Mouse (Mus musculus): ENCODE results near the gene Ninj2. TPM values are rescaled to one million over a fixed set of nuclear protein-coding genes. Genes with fewer than 3 reads are reported as not detected.

The Ninj2 gene
- polyA plus RNA-seq (2015; fragmentation: Nextera tagmentation; extraction: Ambion mirVana), result 0.49 TPM in 1 of 2 replicates, not detected in the other

DNA sequence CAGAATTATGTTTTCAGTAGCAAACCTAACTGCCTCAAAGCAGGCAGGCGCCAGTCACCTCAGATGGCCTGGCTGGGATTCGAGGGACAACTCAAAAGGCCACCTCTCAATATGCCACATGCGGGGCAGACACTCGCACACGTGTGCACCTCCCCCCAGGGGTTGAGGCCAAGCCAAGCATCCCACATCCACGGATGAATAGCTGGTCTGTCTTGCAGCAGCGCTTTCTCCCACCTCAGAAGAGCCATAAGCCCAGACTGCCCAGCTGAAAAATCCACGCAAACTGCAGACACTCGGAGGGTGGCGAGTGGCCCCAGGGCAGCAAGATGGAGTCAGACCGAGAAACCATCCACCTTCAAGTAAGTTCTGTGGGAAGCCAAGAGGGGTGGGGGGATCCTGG, at the start of gene Ninj2:
Ninj2 (plus strand) TSS at position 251 of the 400 bp plus-strand sequence.
- no peaks in the 10 kb centered on the region for H3K36me3 ChIP-seq
- 55% methylated on average over 11 of the region's 11 CpGs for WGBS
- no peaks in the 10 kb centered on the region for H3K4me1 ChIP-seq
- no peak within 1 kb of the TSS for H3K9ac ChIP-seq
- H3K9me3 ChIP-seq (replicated peaks), result no peaks in the 10 kb centered on the region
- no peak within 1 kb of the TSS for H3K4me3 ChIP-seq (replicated peaks)
- no peak within 1 kb of the TSS for H3K27ac ChIP-seq (replicated peaks)
- H3K27me3 ChIP-seq, result no peaks in the 10 kb centered on the region
- ATAC-seq (ENCODE audit: insufficient number of reproducible peaks, low FRiP score, low TSS enrichment, low read depth), result no peak
- no peak within 1 kb of the TSS for H3K4me2 ChIP-seq (replicated peaks)

- no peaks in the 10 kb centered on the region for H3K27me3 ChIP-seq
- no peaks in the 10 kb centered on the region for H3K4me1 ChIP-seq
- no peak overlapping the region for H3K9ac ChIP-seq
- H3K4me2 ChIP-seq (replicated peaks), result no peak overlapping the region
- ATAC-seq (ENCODE audit: insufficient number of reproducible peaks, low FRiP score, low TSS enrichment, low read depth), result no peak
- H3K9me3 ChIP-seq (replicated peaks), result no peaks in the 10 kb centered on the region
- H3K36me3 ChIP-seq, result no peaks in the 10 kb centered on the region
- H3K27ac ChIP-seq (replicated peaks), result no peak overlapping the region
- 49% methylated on average over 4 of the region's 4 CpGs for WGBS
- no peak overlapping the region for H3K4me3 ChIP-seq (replicated peaks)
Measured at GRCm38 (mm10) chr6:120045406-120045805, 47.7 kb upstream of the Ninj2 start.

GRCm38 (mm10) chr6:120047705-120048292, 45.4 kb upstream of the Ninj2 start:
- Histone ChIP-seq H3K27ac (replicated peaks) (no peak overlapping the region), H3K4me3 (replicated peaks) (no peak overlapping the region), H3K36me3 (no peaks in the 10 kb centered on the region; the same call in 1 of the 2 replicates), H3K9me3 (replicated peaks) (no peaks in the 10 kb centered on the region), H3K4me2 (replicated peaks) (no peak overlapping the region), H3K4me1 (no peaks in the 10 kb centered on the region), H3K27me3 (no peaks in the 10 kb centered on the region), H3K9ac (no peak overlapping the region)
- ATAC-seq (ENCODE audit: insufficient number of reproducible peaks, low FRiP score, low TSS enrichment, low read depth), result no peak
- 56% methylated on average over 7 of the region's 7 CpGs for WGBS

DNA sequence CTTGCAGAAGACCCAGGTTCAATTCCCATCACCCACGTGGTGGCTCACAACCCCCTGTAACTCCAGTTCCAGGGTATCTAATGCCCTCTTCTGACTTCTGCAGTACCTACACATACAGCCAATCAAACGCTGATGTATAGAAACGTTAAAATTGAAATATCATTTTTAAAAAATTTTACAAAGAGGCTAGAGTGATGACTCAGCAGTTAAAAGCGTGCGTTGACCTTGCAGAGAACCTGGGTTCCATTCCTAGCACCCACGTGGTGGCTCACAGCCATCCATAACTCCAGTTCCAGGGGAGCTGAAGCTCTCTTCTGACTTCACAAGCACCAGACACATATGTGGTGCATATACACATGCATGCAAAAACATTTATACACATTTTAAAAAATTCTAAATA, 38.7 kb upstream of the Ninj2 start:
- Histone ChIP-seq H3K27me3 (no peaks in the 10 kb centered on the region), H3K36me3 (no peaks in the 10 kb centered on the region; the same call in 1 of the 2 replicates), H3K4me2 (replicated peaks) (no peak overlapping the region), H3K4me3 (replicated peaks) (no peak overlapping the region), H3K4me1 (peaks cover 4% of the 10 kb centered on the region; the same call in 1 of the 2 replicates), H3K9me3 (replicated peaks) (no peaks in the 10 kb centered on the region), H3K27ac (replicated peaks) (no peak overlapping the region), H3K9ac (no peak overlapping the region)
- 81% methylated on average over 6 of the region's 6 CpGs for WGBS
- ATAC-seq (ENCODE audit: insufficient number of reproducible peaks, low FRiP score, low TSS enrichment, low read depth), result no peak

DNA sequence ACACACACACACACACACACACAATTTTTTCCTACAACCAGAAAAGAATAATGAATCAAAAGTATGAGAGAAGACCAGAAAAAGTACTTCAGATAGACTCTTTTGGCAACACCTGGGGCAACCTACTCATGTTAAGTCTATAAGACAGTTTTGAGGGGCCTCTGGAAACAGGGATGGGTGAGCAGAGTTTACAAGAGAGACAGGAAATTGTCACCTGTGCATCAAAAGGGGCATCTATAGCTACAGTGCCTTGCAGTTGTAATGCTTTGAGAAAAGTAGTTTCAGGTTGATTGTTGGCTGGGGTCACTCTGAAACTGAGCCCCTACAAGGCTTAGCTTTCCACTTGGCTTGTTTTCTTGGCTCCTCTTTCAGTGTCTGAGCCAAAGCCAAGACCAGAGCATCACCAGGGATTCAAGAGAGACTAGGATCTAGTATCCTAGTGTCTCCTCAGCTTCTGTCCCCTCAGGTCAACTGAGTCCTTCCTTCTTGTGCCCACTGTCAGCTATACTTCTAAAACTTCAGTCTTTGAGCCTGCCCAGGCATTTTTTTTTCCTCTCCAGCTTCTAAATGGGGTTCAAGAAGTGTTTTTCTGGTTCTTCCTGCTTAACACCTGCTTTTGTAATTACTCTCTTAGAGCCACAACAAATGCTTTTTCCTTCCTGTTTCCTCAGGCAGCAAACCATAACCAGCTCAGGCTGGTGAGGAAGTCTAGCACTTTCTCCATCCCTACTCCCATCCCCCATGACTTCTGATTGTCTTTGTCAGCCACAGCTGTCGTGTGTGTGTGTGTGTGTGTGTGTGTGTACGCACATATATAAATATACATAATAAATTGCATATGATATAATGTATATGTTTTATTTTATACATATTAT, 37.2 kb upstream of the Ninj2 start:
- no peak for ATAC-seq (ENCODE audit: insufficient number of reproducible peaks, low FRiP score, low TSS enrichment, low read depth)
- Histone ChIP-seq H3K4me3 (replicated peaks) (no peak overlapping the region), H3K36me3 (no peaks in the 10 kb centered on the region; the same call in 1 of the 2 replicates), H3K4me1 (peaks cover 4% of the 10 kb centered on the region; the same call in 1 of the 2 replicates), H3K9me3 (replicated peaks) (no peaks in the 10 kb centered on the region), H3K27me3 (no peaks in the 10 kb centered on the region), H3K4me2 (replicated peaks) (no peak overlapping the region), H3K27ac (replicated peaks) (no peak overlapping the region), H3K9ac (no peak overlapping the region)
- 52% methylated on average over 2 of the region's 2 CpGs for WGBS

DNA sequence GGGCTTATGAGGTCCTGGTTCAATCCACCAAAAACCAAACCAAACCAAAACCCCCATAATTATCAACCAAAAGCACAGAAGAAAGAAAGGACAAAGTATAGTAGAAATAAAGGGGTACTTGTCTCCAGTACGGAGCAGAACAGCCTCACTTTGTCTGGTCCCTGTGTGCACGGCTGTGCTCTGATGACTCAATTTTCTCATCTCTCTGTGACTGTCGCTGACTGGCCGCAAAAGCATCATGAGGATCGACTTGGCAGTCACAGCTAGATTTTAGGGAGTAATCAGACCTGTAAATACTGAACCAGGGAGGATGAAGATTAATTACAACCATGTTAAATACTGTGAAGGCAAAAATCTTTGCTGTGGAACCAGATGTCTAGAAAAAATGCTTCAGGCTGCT, 30.2 kb upstream of the Ninj2 start:
- Histone ChIP-seq H3K4me2 (replicated peaks) (no peak overlapping the region), H3K27ac (replicated peaks) (no peak overlapping the region), H3K4me1 (no peaks in the 10 kb centered on the region), H3K9me3 (replicated peaks) (no peaks in the 10 kb centered on the region), H3K36me3 (no peaks in the 10 kb centered on the region), H3K4me3 (replicated peaks) (no peak overlapping the region), H3K27me3 (no peaks in the 10 kb centered on the region), H3K9ac (no peak overlapping the region)
- ATAC-seq (ENCODE audit: insufficient number of reproducible peaks, low FRiP score, low TSS enrichment, low read depth), result no peak
- 52% methylated on average over 5 of the region's 5 CpGs for WGBS

DNA sequence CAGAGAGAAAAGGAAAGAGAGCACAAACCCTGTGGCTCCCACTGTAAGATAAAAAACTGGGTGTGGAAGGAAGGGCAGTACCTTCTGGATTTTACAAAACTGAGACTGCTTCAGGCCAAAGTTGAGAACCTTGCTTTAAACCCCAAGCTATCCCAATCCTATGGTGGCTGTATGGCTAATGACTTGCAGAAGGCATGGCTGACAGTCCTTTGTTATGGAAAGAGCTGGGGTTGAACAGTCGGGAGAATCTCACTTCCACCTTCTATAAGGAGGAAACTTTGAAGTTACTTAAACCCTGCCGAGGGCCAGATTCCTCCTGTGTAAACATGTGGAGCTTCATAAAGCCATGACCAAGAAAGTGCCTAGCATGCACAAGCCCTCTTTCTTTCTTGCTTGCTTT, 28.5 kb upstream of the Ninj2 start:
- no peak overlapping the region for H3K27ac ChIP-seq (replicated peaks)
- no peaks in the 10 kb centered on the region for H3K36me3 ChIP-seq
- no peak overlapping the region for H3K4me3 ChIP-seq (replicated peaks)
- ATAC-seq (ENCODE audit: insufficient number of reproducible peaks, low FRiP score, low TSS enrichment, low read depth), result no peak
- no peak overlapping the region for H3K9ac ChIP-seq
- H3K4me2 ChIP-seq (replicated peaks), result no peak overlapping the region
- H3K9me3 ChIP-seq (replicated peaks), result no peaks in the 10 kb centered on the region
- no peaks in the 10 kb centered on the region for H3K27me3 ChIP-seq
- WGBS, result 22% methylated on average over 2 of the region's 2 CpGs
- H3K4me1 ChIP-seq, result no peaks in the 10 kb centered on the region

DNA sequence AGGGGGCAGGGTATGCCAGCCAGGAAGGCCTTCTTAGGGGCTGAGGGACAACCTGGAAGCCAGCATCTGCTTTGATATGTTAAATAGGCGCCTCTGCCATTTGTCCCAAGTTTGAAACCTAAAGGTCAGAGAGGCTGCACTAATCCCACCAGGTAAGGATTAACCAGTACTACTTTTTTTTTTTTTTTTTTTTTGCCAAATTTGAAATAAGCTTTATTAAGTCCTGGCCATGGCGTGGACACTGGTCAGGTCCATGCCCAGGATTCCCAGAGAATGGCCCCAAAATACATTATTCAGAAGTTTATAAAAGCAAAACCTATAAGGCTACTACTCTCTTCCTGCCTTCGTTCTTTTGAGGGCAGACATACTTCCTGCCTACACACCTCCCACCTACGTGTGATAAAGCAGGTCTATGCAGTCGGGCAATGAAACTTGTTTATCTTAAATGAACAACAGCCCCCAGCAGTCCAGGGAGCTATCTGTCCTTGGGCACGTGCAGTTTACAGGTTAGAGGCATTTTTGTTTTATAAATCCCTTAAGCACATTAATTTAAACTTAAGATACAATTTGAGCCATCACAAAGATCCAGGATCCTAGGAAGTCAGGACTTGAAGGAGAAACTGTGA, 27.5 kb upstream of the Ninj2 start:
- Histone ChIP-seq H3K4me1 (no peaks in the 10 kb centered on the region), H3K27ac (replicated peaks) (no peak overlapping the region), H3K4me2 (replicated peaks) (no peak overlapping the region), H3K4me3 (replicated peaks) (no peak overlapping the region), H3K9me3 (replicated peaks) (no peaks in the 10 kb centered on the region), H3K36me3 (no peaks in the 10 kb centered on the region), H3K27me3 (no peaks in the 10 kb centered on the region), H3K9ac (no peak overlapping the region)
- WGBS, result 68% methylated on average over 6 of the region's 6 CpGs
- ATAC-seq (ENCODE audit: insufficient number of reproducible peaks, low FRiP score, low TSS enrichment, low read depth), result no peak

GRCm38 (mm10) chr6:120069546-120069945, 23.6 kb upstream of the Ninj2 start:
- no peak for ATAC-seq (ENCODE audit: insufficient number of reproducible peaks, low FRiP score, low TSS enrichment, low read depth)
- no peak overlapping the region for H3K9ac ChIP-seq
- H3K36me3 ChIP-seq, result no peaks in the 10 kb centered on the region
- H3K27ac ChIP-seq (replicated peaks), result no peak overlapping the region
- no peaks in the 10 kb centered on the region for H3K27me3 ChIP-seq
- no peak overlapping the region for H3K4me2 ChIP-seq (replicated peaks)
- H3K4me1 ChIP-seq, result no peaks in the 10 kb centered on the region
- WGBS, result 87% methylated on average over 3 of the region's 3 CpGs
- no peak overlapping the region for H3K4me3 ChIP-seq (replicated peaks)
- H3K9me3 ChIP-seq (replicated peaks), result no peaks in the 10 kb centered on the region

DNA sequence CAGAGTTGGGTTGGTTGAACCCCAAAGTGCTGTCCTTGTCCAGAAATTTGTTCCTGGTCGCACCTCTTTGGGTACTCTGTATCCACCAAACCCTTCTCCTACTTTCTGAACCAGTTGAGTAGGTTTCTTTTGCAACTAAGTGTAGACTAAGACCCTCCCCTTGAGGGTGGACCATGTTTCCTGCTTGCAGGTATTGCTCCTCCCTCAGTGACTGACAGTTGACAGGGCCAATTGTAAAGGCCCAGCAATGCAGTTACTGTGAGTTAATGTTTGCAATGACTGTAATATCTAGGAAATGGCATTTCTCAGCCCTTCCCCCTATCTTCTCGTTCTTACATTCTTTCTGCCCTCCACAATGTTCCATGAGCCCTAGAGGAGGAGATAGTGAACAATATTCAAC, 20.5 kb upstream of the Ninj2 start:
- 84% methylated on average over 2 of the region's 2 CpGs for WGBS
- no peaks in the 10 kb centered on the region for H3K9me3 ChIP-seq (replicated peaks)
- H3K9ac ChIP-seq, result no peak overlapping the region
- H3K27me3 ChIP-seq, result no peaks in the 10 kb centered on the region
- no peaks in the 10 kb centered on the region for H3K36me3 ChIP-seq
- no peaks in the 10 kb centered on the region for H3K4me1 ChIP-seq
- no peak overlapping the region for H3K27ac ChIP-seq (replicated peaks)
- ATAC-seq (ENCODE audit: insufficient number of reproducible peaks, low FRiP score, low TSS enrichment, low read depth), result no peak
- H3K4me3 ChIP-seq (replicated peaks), result no peak overlapping the region
- H3K4me2 ChIP-seq (replicated peaks), result no peak overlapping the region

DNA sequence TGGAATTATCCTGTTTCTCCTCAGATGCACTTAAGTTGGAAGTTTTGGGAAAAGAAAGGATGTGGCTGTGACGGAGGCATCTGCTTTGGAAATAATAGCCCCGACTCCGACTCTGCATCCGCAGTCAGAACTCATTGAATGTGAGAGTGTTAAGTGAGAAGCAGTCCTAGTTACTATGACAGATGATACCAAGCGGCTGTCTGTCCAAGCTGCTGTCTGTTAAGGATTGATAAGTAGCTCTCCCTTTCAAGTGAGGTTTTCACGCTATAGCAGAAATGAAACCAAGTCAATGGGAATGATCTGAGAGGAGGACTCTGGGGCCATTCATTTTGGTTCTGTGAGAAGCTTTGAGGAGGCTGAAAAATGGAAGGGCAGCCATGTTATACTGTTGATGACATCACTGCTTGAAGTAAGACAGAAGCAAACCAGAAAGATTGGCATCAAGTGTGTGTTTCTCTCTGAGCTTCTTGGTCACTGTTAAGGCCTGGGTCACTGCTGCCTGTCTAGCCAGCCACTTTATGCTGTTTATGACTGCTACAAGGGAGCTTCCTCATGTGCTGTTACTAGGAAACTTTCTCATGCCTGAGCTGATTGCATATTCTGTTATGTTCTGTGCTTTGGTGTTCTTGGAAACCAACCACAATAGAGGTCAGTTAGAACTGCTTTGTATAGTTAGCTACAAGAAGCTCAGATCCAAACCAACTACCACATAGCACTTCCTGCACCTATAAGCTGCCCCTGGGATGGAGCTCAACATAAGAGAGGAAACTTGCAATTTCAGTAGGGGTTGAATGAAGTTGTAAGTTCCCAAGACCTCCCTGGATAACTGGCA, 16.3 kb upstream of the Ninj2 start:
- Histone ChIP-seq H3K4me1 (no peaks in the 10 kb centered on the region), H3K36me3 (no peaks in the 10 kb centered on the region), H3K27ac (replicated peaks) (no peak overlapping the region), H3K4me2 (replicated peaks) (no peak overlapping the region), H3K9me3 (replicated peaks) (no peaks in the 10 kb centered on the region), H3K4me3 (replicated peaks) (no peak overlapping the region), H3K9ac (no peak overlapping the region), H3K27me3 (no peaks in the 10 kb centered on the region)
- no peak for ATAC-seq (ENCODE audit: insufficient number of reproducible peaks, low FRiP score, low TSS enrichment, low read depth)
- WGBS, result 80% methylated on average over 6 of the region's 6 CpGs
